Mouse (Mus musculus) c-Kit-positive CD71-negative TER-119-negative erythroid progenitor cells, embryonic 14.5 days (primary cell): ENCODE data around the gene Olfr701.

Source experiments
- DNase-seq: peaks from one replicate; pipeline ENCODE4 v3.0.0-alpha.2; 2013; ENCODE audit warnings: low read depth

The Olfr701 gene

DNA sequence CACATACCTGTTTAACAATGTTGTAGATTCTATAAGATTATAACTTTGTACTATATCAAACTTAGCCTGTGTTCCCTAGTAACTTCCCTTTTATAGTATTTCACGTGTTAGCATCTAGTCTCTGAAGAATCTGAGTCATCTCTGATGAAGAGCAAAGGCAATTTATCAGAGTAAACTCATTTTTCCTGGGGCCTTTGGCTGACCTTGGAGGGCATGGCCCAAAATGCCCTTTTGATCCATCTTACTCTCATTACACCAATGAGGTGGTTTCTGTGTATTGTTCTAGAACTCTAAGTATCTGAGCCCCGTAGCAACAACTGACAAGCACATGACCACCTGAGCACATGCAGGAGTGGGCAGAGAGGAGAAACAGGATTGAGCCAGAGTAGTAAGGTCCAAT lies at the start of gene Olfr701:
Gene Olfr701 (plus strand): TSS at position 301 of the 400 bp plus-strand sequence.
- no peak for DNase-seq

DNA sequence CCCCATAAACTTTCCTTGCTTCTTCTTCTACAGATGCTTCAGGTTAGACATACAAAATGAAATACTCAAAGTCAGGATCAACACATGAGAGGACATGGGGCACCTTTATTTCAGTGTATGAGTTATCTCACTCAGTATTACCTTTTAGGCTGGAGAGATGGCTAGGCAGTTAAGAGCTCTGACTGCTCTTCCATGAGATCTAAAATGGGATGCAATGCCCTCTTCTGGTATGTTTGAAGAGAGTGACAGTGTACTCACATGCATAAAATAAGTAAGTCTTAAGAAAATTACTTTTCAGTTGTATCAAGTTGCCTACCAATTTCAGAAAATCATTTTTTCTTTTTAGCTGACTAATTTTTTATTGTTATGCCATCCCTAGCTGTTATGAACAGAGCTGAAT lies 25.6 kb upstream of the Olfr701 start:
- no peak for DNase-seq

DNA sequence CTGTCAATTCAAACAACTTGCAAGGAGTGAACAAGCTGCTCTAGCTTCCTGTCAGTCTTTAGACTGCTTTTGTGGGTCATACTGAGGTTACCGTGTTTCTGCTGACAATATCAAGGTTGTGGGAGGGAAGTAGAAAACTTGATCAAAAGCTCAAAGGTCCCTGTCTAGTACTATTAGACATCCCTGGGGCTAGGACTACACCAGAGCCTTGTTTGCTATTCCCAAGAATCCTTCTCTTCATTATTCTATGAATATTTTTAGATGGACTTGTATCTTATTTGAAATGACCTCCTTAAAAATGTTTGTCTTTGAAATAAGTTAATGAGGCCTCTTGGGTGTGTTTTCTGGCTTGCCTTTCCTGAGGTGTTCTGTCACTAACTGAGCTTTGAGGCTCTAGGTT lies 20.8 kb upstream of the Olfr701 start, which contains the start of gene Olfr699:
Gene Olfr699 (minus strand): TSS at position 101 of the 400 bp plus-strand sequence.
- no peak for DNase-seq

- no peak for DNase-seq
These were observed 5.2 kb upstream of the Olfr701 start, which contains the start of gene Olfr700 for GRCm38 (mm10) chr7:106808734-106809133. Gene Olfr700, minus strand, starts transcription at chr7:106808834.

DNA sequence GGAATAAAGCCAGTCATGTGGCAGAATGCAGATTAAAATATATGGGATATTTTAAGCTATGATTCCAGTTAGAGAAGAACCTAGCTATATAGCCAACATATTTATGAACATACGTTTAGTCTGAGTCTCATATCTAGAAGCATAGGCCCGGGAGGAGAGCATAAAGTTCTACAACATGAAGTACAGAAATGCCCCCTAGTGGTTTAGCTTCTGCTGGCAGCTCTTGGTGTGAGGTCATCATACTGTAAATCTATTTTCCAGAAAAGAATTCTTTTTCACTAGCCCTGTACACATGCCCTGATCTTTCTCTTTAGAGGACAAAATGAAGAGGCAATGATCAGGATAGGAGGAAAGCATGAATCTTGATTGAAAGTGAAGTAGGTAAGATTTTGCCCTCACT lies 1.8 kb downstream of the Olfr701 start:
- no peak for DNase-seq

DNA sequence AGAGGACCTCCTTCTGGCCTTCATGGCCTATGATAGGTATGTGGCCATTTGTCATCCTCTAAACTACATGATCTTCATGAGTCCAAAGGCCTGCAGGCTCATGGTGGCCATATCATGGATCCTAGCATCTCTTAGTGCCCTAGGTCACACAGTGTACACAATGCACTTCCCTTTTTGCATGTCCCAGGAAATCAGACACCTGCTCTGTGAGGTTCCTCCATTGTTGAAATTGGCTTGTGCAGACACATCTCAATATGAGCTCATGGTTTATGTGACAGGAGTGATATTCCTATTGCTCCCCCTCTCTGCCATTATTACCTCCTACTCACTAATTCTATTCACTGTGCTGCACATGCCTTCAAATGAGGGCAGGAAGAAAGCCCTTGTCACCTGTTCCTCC lies 4.5 kb downstream of the Olfr701 start:
- no peak for DNase-seq

GRCm38 (mm10) chr7:106833793-106834192 lies 19.9 kb downstream of the Olfr701 start, which contains the start of gene Olfr702:
Gene Olfr702, minus strand, starts transcription at chr7:106833893.
- DNase-seq: no peak

GRCm38 (mm10) chr7:106843060-106843459 lies 29.1 kb downstream of the Olfr701 start, which contains the start of gene Olfr703:
Gene Olfr703, plus strand, starts transcription at chr7:106843360.
- DNase-seq: no peak

GRCm38 (mm10) chr7:106862885-106863284 lies 49.0 kb downstream of the Olfr701 start, which contains the start of gene Olfr704:
Gene Olfr704, plus strand, starts transcription at chr7:106863185.
- DNase-seq: no peak
